Mouse (Mus musculus): ENCODE results near the gene Hbq1a. TPM values are rescaled to one million over a fixed set of nuclear protein-coding genes. Genes with fewer than 3 reads are reported as not detected.

Hbq1a gene
- not detected in 2 replicates for total RNA-seq (2017)

GRCm38 (mm10) chr11:32299865-32300264 lies at the start of gene Hbq1a:
Gene Hbq1a, plus strand, starts transcription at chr11:32300069.
- peak; percentile 61 to 76 for ATAC-seq (replicated peaks in 1 of 2; ENCODE audit: insufficient read depth in 1 of 2, low FRiP score in 2 of 2, low TSS enrichment in 1 of 2, low read depth in 1 of 2, poor library complexity in 2 of 2, severe bottlenecking in 2 of 2)

GRCm38 (mm10) chr11:32250880-32251763 lies 48.7 kb upstream of the Hbq1a start:
- ATAC-seq (replicated peaks in 1 of 2; ENCODE audit: insufficient read depth in 1 of 2, low FRiP score in 2 of 2, low TSS enrichment in 1 of 2, low read depth in 1 of 2, poor library complexity in 2 of 2, severe bottlenecking in 2 of 2) = peak in 1 of 2 experiments; percentile 26; a peak in 1 of 4 replicates

GRCm38 (mm10) chr11:32253121-32253520 lies 46.7 kb upstream of the Hbq1a start:
- no peak for ATAC-seq (replicated peaks in 1 of 2; ENCODE audit: insufficient read depth in 1 of 2, low FRiP score in 2 of 2, low TSS enrichment in 1 of 2, low read depth in 1 of 2, poor library complexity in 2 of 2, severe bottlenecking in 2 of 2)

- ATAC-seq (replicated peaks in 1 of 2; ENCODE audit: insufficient read depth in 1 of 2, low FRiP score in 2 of 2, low TSS enrichment in 1 of 2, low read depth in 1 of 2, poor library complexity in 2 of 2, severe bottlenecking in 2 of 2) = no peak
These were observed 43.7 kb upstream of the Hbq1a start for GRCm38 (mm10) chr11:32256146-32256545.

GRCm38 (mm10) chr11:32256566-32256965 lies 43.3 kb upstream of the Hbq1a start:
- no peak for ATAC-seq (replicated peaks in 1 of 2; ENCODE audit: insufficient read depth in 1 of 2, low FRiP score in 2 of 2, low TSS enrichment in 1 of 2, low read depth in 1 of 2, poor library complexity in 2 of 2, severe bottlenecking in 2 of 2)

GRCm38 (mm10) chr11:32262674-32263415 lies 37.0 kb upstream of the Hbq1a start:
- no peak for ATAC-seq (replicated peaks in 1 of 2; ENCODE audit: insufficient read depth in 1 of 2, low FRiP score in 2 of 2, low TSS enrichment in 1 of 2, low read depth in 1 of 2, poor library complexity in 2 of 2, severe bottlenecking in 2 of 2)

- peak; percentile 75 to 82 for ATAC-seq (replicated peaks in 1 of 2; ENCODE audit: insufficient read depth in 1 of 2, low FRiP score in 2 of 2, low TSS enrichment in 1 of 2, low read depth in 1 of 2, poor library complexity in 2 of 2, severe bottlenecking in 2 of 2)
These were observed 34.6 kb upstream of the Hbq1a start for GRCm38 (mm10) chr11:32265117-32265738.

- no peak for ATAC-seq (replicated peaks in 1 of 2; ENCODE audit: insufficient read depth in 1 of 2, low FRiP score in 2 of 2, low TSS enrichment in 1 of 2, low read depth in 1 of 2, poor library complexity in 2 of 2, severe bottlenecking in 2 of 2)
These were observed 33.7 kb upstream of the Hbq1a start for GRCm38 (mm10) chr11:32266194-32266593.

GRCm38 (mm10) chr11:32266776-32267175 lies 33.1 kb upstream of the Hbq1a start:
- no peak for ATAC-seq (replicated peaks in 1 of 2; ENCODE audit: insufficient read depth in 1 of 2, low FRiP score in 2 of 2, low TSS enrichment in 1 of 2, low read depth in 1 of 2, poor library complexity in 2 of 2, severe bottlenecking in 2 of 2)

- ATAC-seq (replicated peaks in 1 of 2; ENCODE audit: insufficient read depth in 1 of 2, low FRiP score in 2 of 2, low TSS enrichment in 1 of 2, low read depth in 1 of 2, poor library complexity in 2 of 2, severe bottlenecking in 2 of 2) = peak; percentile 63 to 83
These were observed 32.5 kb upstream of the Hbq1a start, which contains the start of gene Nprl3 for GRCm38 (mm10) chr11:32267188-32267884. Gene Nprl3, minus strand, starts transcription at chr11:32267707.

GRCm38 (mm10) chr11:32267964-32268363 lies 31.9 kb upstream of the Hbq1a start:
- no peak for ATAC-seq (replicated peaks in 1 of 2; ENCODE audit: insufficient read depth in 1 of 2, low FRiP score in 2 of 2, low TSS enrichment in 1 of 2, low read depth in 1 of 2, poor library complexity in 2 of 2, severe bottlenecking in 2 of 2)

GRCm38 (mm10) chr11:32268952-32269351 lies 30.9 kb upstream of the Hbq1a start:
- no peak for ATAC-seq (replicated peaks in 1 of 2; ENCODE audit: insufficient read depth in 1 of 2, low FRiP score in 2 of 2, low TSS enrichment in 1 of 2, low read depth in 1 of 2, poor library complexity in 2 of 2, severe bottlenecking in 2 of 2)

- ATAC-seq (replicated peaks in 1 of 2; ENCODE audit: insufficient read depth in 1 of 2, low FRiP score in 2 of 2, low TSS enrichment in 1 of 2, low read depth in 1 of 2, poor library complexity in 2 of 2, severe bottlenecking in 2 of 2) = no peak
These were observed 28.7 kb upstream of the Hbq1a start for GRCm38 (mm10) chr11:32271178-32271577.

- ATAC-seq (replicated peaks in 1 of 2; ENCODE audit: insufficient read depth in 1 of 2, low FRiP score in 2 of 2, low TSS enrichment in 1 of 2, low read depth in 1 of 2, poor library complexity in 2 of 2, severe bottlenecking in 2 of 2) = no peak
These were observed 23.5 kb upstream of the Hbq1a start, which contains the start of gene Hba-x for GRCm38 (mm10) chr11:32276347-32276746. Gene Hba-x, plus strand, starts transcription at chr11:32276400.

- ATAC-seq (replicated peaks in 1 of 2; ENCODE audit: insufficient read depth in 1 of 2, low FRiP score in 2 of 2, low TSS enrichment in 1 of 2, low read depth in 1 of 2, poor library complexity in 2 of 2, severe bottlenecking in 2 of 2) = no peak
These were observed 22.0 kb upstream of the Hbq1a start for GRCm38 (mm10) chr11:32277736-32278457.

- no peak for ATAC-seq (replicated peaks in 1 of 2; ENCODE audit: insufficient read depth in 1 of 2, low FRiP score in 2 of 2, low TSS enrichment in 1 of 2, low read depth in 1 of 2, poor library complexity in 2 of 2, severe bottlenecking in 2 of 2)
These were observed 21.4 kb upstream of the Hbq1a start for GRCm38 (mm10) chr11:32278458-32278957.
